Mouse (Mus musculus): ENCODE measurements at regions not wholly inside any gene's neighbourhood (a gene's known extent, or its start where the extent isn't known, plus 50 kb on each side); places are given as distances from the start of the nearest gene placed in this dataset.
"Not testable (repeated sequence)": the region's sequence is repeated elsewhere in the genome, so short reads cannot be mapped to it uniquely, and the experiment has no call there.

- H3K27ac ChIP-seq (replicated peaks; ENCODE audit: low read depth, low read length), result no peak overlapping the region
- H3K4me1 ChIP-seq (ENCODE audit: control insufficient read depth, insufficient read depth, insufficient read length, low read length), result no peaks in the 10 kb centered on the region; the same call in none of the 2 replicates
- no peak overlapping the region for H3K4me3 ChIP-seq (ENCODE audit: insufficient read depth, low read depth, low read length)
These were observed 149.3 kb upstream of the Kctd3 start for GRCm38 (mm10) chr1:189156906-189157305.

- Histone ChIP-seq H3K4me3 (ENCODE audit: insufficient read depth, low read depth, low read length) (no peak overlapping the region), H3K27ac (replicated peaks; ENCODE audit: low read depth, low read length) (no peak overlapping the region), H3K4me1 (ENCODE audit: control insufficient read depth, insufficient read depth, insufficient read length, low read length) (no peaks in the 10 kb centered on the region; the same call in none of the 2 replicates)
These were observed 146.7 kb upstream of the Kctd3 start for GRCm38 (mm10) chr1:189154376-189154775.

- H3K4me1 ChIP-seq (ENCODE audit: control insufficient read depth, insufficient read depth, insufficient read length, low read length), result no peaks in the 10 kb centered on the region; the same call in none of the 2 replicates
- no peak overlapping the region for H3K4me3 ChIP-seq (ENCODE audit: insufficient read depth, low read depth, low read length)
- H3K27ac ChIP-seq (replicated peaks; ENCODE audit: low read depth, low read length), result no peak overlapping the region
These were observed 145.5 kb upstream of the Kctd3 start for GRCm38 (mm10) chr1:189153150-189153549.

GRCm38 (mm10) chr1:189142982-189143451 lies 135.4 kb upstream of the Kctd3 start:
- Histone ChIP-seq H3K4me3 (ENCODE audit: insufficient read depth, low read depth, low read length) (no peak overlapping the region), H3K4me1 (ENCODE audit: control insufficient read depth, insufficient read depth, insufficient read length, low read length) (no peaks in the 10 kb centered on the region; the same call in 1 of the 2 replicates), H3K27ac (replicated peaks; ENCODE audit: low read depth, low read length) (no peak overlapping the region)

GRCm38 (mm10) chr1:189142551-189142950 lies 134.9 kb upstream of the Kctd3 start:
- Histone ChIP-seq H3K4me3 (ENCODE audit: insufficient read depth, low read depth, low read length) (no peak overlapping the region), H3K27ac (replicated peaks; ENCODE audit: low read depth, low read length) (no peak overlapping the region), H3K4me1 (ENCODE audit: control insufficient read depth, insufficient read depth, insufficient read length, low read length) (no peaks in the 10 kb centered on the region; the same call in 1 of the 2 replicates)

- no peaks in the 10 kb centered on the region; the same call in 1 of the 2 replicates for H3K4me1 ChIP-seq (ENCODE audit: control insufficient read depth, insufficient read depth, insufficient read length, low read length)
- no peak overlapping the region for H3K4me3 ChIP-seq (ENCODE audit: insufficient read depth, low read depth, low read length)
- H3K27ac ChIP-seq (replicated peaks; ENCODE audit: low read depth, low read length), result no peak overlapping the region
These were observed 134.1 kb upstream of the Kctd3 start for GRCm38 (mm10) chr1:189141694-189142093.

- Histone ChIP-seq H3K4me3 (ENCODE audit: insufficient read depth, low read depth, low read length) (no peak overlapping the region), H3K4me1 (ENCODE audit: control insufficient read depth, insufficient read depth, insufficient read length, low read length) (no peaks in the 10 kb centered on the region; the same call in 1 of the 2 replicates), H3K27ac (replicated peaks; ENCODE audit: low read depth, low read length) (no peak overlapping the region)
These were observed 129.2 kb upstream of the Kctd3 start for GRCm38 (mm10) chr1:189136731-189137385.

- Histone ChIP-seq H3K4me1 (ENCODE audit: control insufficient read depth, insufficient read depth, insufficient read length, low read length) (no peaks in the 10 kb centered on the region; the same call in 1 of the 2 replicates), H3K27ac (replicated peaks; ENCODE audit: low read depth, low read length) (no peak overlapping the region), H3K4me3 (ENCODE audit: insufficient read depth, low read depth, low read length) (no peak overlapping the region)
These were observed 128.2 kb upstream of the Kctd3 start for GRCm38 (mm10) chr1:189135826-189136225.

GRCm38 (mm10) chr1:189128706-189129105 lies 121.1 kb upstream of the Kctd3 start:
- Histone ChIP-seq H3K4me1 (ENCODE audit: control insufficient read depth, insufficient read depth, insufficient read length, low read length) (no peaks in the 10 kb centered on the region), H3K27ac (replicated peaks; ENCODE audit: low read depth, low read length) (no peak overlapping the region), H3K4me3 (ENCODE audit: insufficient read depth, low read depth, low read length) (no peak overlapping the region)

GRCm38 (mm10) chr1:189128246-189128645 lies 120.6 kb upstream of the Kctd3 start:
- H3K4me1 ChIP-seq (ENCODE audit: control insufficient read depth, insufficient read depth, insufficient read length, low read length); H3K4me3 ChIP-seq (ENCODE audit: insufficient read depth, low read depth, low read length); H3K27ac ChIP-seq (replicated peaks; ENCODE audit: low read depth, low read length): not testable (repeated sequence)

GRCm38 (mm10) chr1:189127367-189127766 lies 119.7 kb upstream of the Kctd3 start:
- no peak overlapping the region for H3K4me3 ChIP-seq (ENCODE audit: insufficient read depth, low read depth, low read length)
- no peak overlapping the region for H3K27ac ChIP-seq (replicated peaks; ENCODE audit: low read depth, low read length)
- 0 out of 2 replicates have a peak, but pooled peaks cover under 1% of the 10 kb centered on the region for H3K4me1 ChIP-seq (ENCODE audit: control insufficient read depth, insufficient read depth, insufficient read length, low read length)

GRCm38 (mm10) chr1:189119941-189120735 lies 112.5 kb upstream of the Kctd3 start:
- Histone ChIP-seq H3K4me3 (ENCODE audit: insufficient read depth, low read depth, low read length) (no peak overlapping the region), H3K27ac (replicated peaks; ENCODE audit: low read depth, low read length) (no peak overlapping the region), H3K4me1 (ENCODE audit: control insufficient read depth, insufficient read depth, insufficient read length, low read length) (0 out of 2 replicates have a peak, but pooled peaks cover 2% of the 10 kb centered on the region)

- not testable (repeated sequence) for H3K4me1 ChIP-seq (ENCODE audit: control insufficient read depth, insufficient read depth, insufficient read length, low read length); H3K4me3 ChIP-seq (ENCODE audit: insufficient read depth, low read depth, low read length)
- 0 out of 2 replicates have a peak overlapping the region, but pooled peaks have one; percentile 16 for H3K27ac ChIP-seq (replicated peaks; ENCODE audit: low read depth, low read length)
These were observed 111.4 kb upstream of the Kctd3 start for GRCm38 (mm10) chr1:189119005-189119404.

- Histone ChIP-seq H3K4me3 (ENCODE audit: insufficient read depth, low read depth, low read length) (no peak overlapping the region), H3K4me1 (ENCODE audit: control insufficient read depth, insufficient read depth, insufficient read length, low read length) (0 out of 2 replicates have a peak, but pooled peaks cover 2% of the 10 kb centered on the region), H3K27ac (replicated peaks; ENCODE audit: low read depth, low read length) (no peak overlapping the region)
These were observed 110.9 kb upstream of the Kctd3 start for GRCm38 (mm10) chr1:189118582-189118981.

- H3K4me1 ChIP-seq (ENCODE audit: control insufficient read depth, insufficient read depth, insufficient read length, low read length), result no peaks in the 10 kb centered on the region
These were observed 108.3 kb upstream of the Kctd3 start for GRCm38 (mm10) chr1:189115914-189116313.

More at GRCm38 (mm10) chr1:189115914-189116313, 108.3 kb upstream of the Kctd3 start:
- Histone ChIP-seq H3K27ac (replicated peaks; ENCODE audit: low read depth, low read length) (no peak overlapping the region), H3K4me3 (ENCODE audit: insufficient read depth, low read depth, low read length) (no peak overlapping the region)

Measured in brown adipose tissue, adult 24 weeks (tissue).